Mouse (Mus musculus) liver, embryonic 13.5 days (tissue): Measurements from ENCODE around the gene Sept5. TPM values are rescaled to one million over a fixed set of nuclear protein-coding genes. Genes with fewer than 3 reads are reported as not detected.

ENCODE experiments used
- ATAC-seq: fragments of 200-750 bp; cut with Nextera tagmentation; 2 replicates; pipeline ENCODE4 v1.8.0; 2017; ENCODE audit warnings: low read depth, mild to moderate bottlenecking, moderate number of reproducible peaks, moderate library complexity
- DNase-seq: peaks from one replicate; pipeline ENCODE4 v3.0.0; 2022
- H3K27ac ChIP-seq: fragments of 300-500 bp; sonication (generic); 2 replicates; pipeline ENCODE4 v1.5.1; 2015; ENCODE audit warnings: moderate library complexity, mild to moderate bottlenecking, inconsistent platforms
- H3K27me3 ChIP-seq: fragments of 300-500 bp; sonication (generic); 2 replicates; pipeline ENCODE4 v1.6.1; 2015; ENCODE audit warnings: mild to moderate bottlenecking, inconsistent platforms
- H3K36me3 ChIP-seq: fragments of 300-500 bp; sonication (generic); 2 replicates; pipeline ENCODE4 v1.6.1; 2015; ENCODE audit warnings: mild to moderate bottlenecking, inconsistent platforms
- H3K4me1 ChIP-seq: fragments of 300-500 bp; sonication (generic); replicated peaks from 2 replicates; pipeline ENCODE4 v1.6.1; 2015; ENCODE audit warnings: inconsistent platforms
- H3K4me2 ChIP-seq: fragments of 300-500 bp; sonication (generic); 2 replicates; pipeline ENCODE4 v1.6.1; 2015; ENCODE audit warnings: inconsistent platforms, mild to moderate bottlenecking, moderate library complexity
- H3K4me3 ChIP-seq: fragments of 300-500 bp; sonication (generic); replicated peaks from 2 replicates; pipeline ENCODE4 v1.5.1; 2015; ENCODE audit warnings: mild to moderate bottlenecking, inconsistent platforms
- H3K9ac ChIP-seq: fragments of 300-500 bp; sonication (generic); 2 replicates; pipeline ENCODE4 v1.6.1; 2015; ENCODE audit warnings: mild to moderate bottlenecking, inconsistent platforms
- H3K9me3 ChIP-seq: fragments of 300-500 bp; sonication (generic); replicated peaks from 2 replicates; pipeline ENCODE4 v1.6.1; 2016; ENCODE audit warnings: inconsistent platforms
- WGBS: fragments of 180-500 bp; shearing (Covaris S2); methylation state at CpG from one replicate; pipeline ENCODE4 v1.1.7; 2015; ENCODE audit not compliant: insufficient replicate concordance; 5-methylcytosine and 5-hydroxymethylcytosine counted together
- polyA plus RNA-seq: library from polyadenylated mRNA; unstranded; fragments of >200 nt; fragmentation: Nextera tagmentation; extraction: Ambion mirVana; gene quantifications from 2 replicates; pipeline ENCODE4 v1.2.1, GENCODE M21; 2015

Sept5 gene
- polyA plus RNA-seq, 1 experiment from 2014 or later: 2.4 TPM

- peak overlapping the region; percentile 37 for H3K4me3 ChIP-seq
- H3K4me2 ChIP-seq: peak overlapping the region; percentile 49
- no peaks in the 10 kb centered on the region for H3K9me3 ChIP-seq
- under 1% methylated on average over 66 of the region's 66 CpGs for WGBS
- no peak overlapping the region for H3K9ac ChIP-seq
- peaks cover 25% of the 10 kb centered on the region for H3K4me1 ChIP-seq
- no peaks in the 10 kb centered on the region for H3K36me3 ChIP-seq
- peaks cover 96% of the 10 kb centered on the region for H3K27me3 ChIP-seq
- ATAC-seq: no peak
- no peak for DNase-seq
- no peak overlapping the region for H3K27ac ChIP-seq
Measured at GRCm38 (mm10) chr16:18581623-18582205, 48.0 kb downstream of the Sept5 start.

DNA sequence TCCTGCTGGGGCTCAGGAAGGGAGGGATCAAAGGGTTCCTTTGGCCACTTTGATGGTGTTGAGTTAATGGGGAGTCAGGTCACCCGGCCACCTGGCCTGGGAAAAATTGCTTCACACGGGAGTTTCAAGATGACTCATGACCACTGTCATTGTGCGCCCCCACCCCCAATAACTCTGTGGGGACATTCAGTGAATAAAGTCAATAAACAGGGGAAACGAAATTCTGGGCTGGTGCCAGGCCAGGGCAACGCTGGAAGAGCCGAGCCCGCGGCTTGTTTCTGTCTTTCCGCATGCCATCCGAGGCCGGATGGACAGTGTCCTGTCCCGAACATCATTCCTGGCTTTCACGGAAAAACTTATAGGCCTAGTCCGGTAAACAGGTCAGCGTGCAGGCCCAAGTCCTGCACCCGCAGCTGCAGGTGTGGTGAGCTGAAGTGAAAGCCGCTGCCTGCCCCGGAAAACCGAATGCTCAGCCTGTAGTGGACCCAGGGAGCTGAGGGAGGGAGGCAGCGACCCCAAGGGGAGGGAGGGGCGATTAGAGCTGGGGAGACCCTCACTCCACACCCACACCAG lies 48.6 kb downstream of the Sept5 start:
- DNase-seq (no peak), ATAC-seq (no peak)
- no peak overlapping the region for H3K9ac ChIP-seq
- H3K27me3 ChIP-seq: peaks cover 93% of the 10 kb centered on the region
- WGBS: 8% methylated on average over 21 of the region's 21 CpGs
- H3K4me2 ChIP-seq: peak overlapping the region; percentile 49
- H3K36me3 ChIP-seq: no peaks in the 10 kb centered on the region
- H3K27ac ChIP-seq: no peak overlapping the region
- no peaks in the 10 kb centered on the region for H3K9me3 ChIP-seq
- peak overlapping the region; percentile 37 for H3K4me3 ChIP-seq
- H3K4me1 ChIP-seq: peaks cover 20% of the 10 kb centered on the region

DNA sequence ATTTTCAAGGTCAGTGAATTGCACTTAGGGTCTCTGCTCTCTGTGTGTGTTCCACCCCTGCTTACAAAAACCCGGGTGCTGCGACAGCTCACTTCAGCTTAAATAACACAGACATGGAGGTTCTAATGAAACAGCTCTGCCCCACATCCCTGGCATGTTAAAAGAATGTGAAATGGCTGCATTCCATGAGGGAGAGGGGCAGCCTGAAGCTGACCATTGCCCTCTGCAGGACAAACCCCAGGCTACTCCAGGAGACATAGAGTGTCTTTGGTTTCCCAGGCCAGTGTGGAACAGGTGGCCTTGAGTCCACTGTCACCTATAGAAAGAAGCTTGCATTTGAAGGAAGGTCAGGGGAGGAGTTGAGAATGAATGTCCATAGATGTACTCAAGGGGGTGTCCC lies 49.4 kb downstream of the Sept5 start:
- Histone ChIP-seq H3K4me2 (no peak overlapping the region), H3K4me3 (no peak overlapping the region), H3K27ac (no peak overlapping the region), H3K27me3 (peaks cover 89% of the 10 kb centered on the region), H3K9ac (no peak overlapping the region), H3K9me3 (no peaks in the 10 kb centered on the region), H3K4me1 (peaks cover 18% of the 10 kb centered on the region), H3K36me3 (no peaks in the 10 kb centered on the region)
- 25% methylated on average over 2 of the region's 2 CpGs for WGBS
- DNase-seq: no peak
- no peak for ATAC-seq

- no peak for DNase-seq
- WGBS: 15% methylated on average over 5 of the region's 5 CpGs
- ATAC-seq: no peak
- peaks cover 72% of the 10 kb centered on the region for H3K27me3 ChIP-seq
- H3K27ac ChIP-seq: no peak overlapping the region
- H3K9me3 ChIP-seq: no peaks in the 10 kb centered on the region
- peaks cover 18% of the 10 kb centered on the region for H3K4me1 ChIP-seq
- no peak overlapping the region for H3K9ac ChIP-seq
- no peaks in the 10 kb centered on the region for H3K36me3 ChIP-seq
- no peak overlapping the region for H3K4me3 ChIP-seq
- no peak overlapping the region for H3K4me2 ChIP-seq
Measured at GRCm38 (mm10) chr16:18577599-18578160, 52.1 kb downstream of the Sept5 start.

DNA sequence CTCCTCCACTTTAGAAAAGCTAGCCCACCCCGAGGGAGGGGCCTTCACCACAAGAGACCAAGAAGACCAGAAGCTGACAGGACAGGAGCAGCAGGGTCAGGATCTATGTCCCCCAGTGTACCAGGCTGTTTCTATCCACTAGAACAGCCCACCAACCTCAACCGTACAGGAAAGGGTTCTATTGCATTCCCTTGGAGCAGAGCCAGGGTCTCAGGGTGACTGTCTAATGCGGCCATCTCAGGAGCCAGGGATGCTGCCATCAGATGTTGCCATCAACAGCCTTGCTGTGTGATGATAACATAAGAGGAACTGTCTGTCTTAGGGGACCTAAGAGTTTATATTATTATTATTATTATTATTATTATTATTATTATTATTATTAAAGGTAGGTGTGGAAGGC lies 52.7 kb downstream of the Sept5 start:
- no peaks in the 10 kb centered on the region for H3K36me3 ChIP-seq
- H3K4me3 ChIP-seq: no peak overlapping the region
- H3K9me3 ChIP-seq: no peaks in the 10 kb centered on the region
- H3K27ac ChIP-seq: no peak overlapping the region
- no peak overlapping the region for H3K4me2 ChIP-seq
- H3K27me3 ChIP-seq: peaks cover 68% of the 10 kb centered on the region
- ATAC-seq (no peak), DNase-seq (no peak)
- 40% methylated on average over 3 of the region's 3 CpGs for WGBS
- H3K4me1 ChIP-seq: peaks cover 11% of the 10 kb centered on the region
- no peak overlapping the region for H3K9ac ChIP-seq

GRCm38 (mm10) chr16:18574196-18574595 lies 55.6 kb downstream of the Sept5 start:
- Histone ChIP-seq H3K4me1 (no peaks in the 10 kb centered on the region), H3K27ac (no peak overlapping the region), H3K9me3 (no peaks in the 10 kb centered on the region), H3K36me3 (no peaks in the 10 kb centered on the region), H3K4me3 (no peak overlapping the region), H3K4me2 (no peak overlapping the region), H3K9ac (no peak overlapping the region), H3K27me3 (peaks cover 40% of the 10 kb centered on the region)
- ATAC-seq (no peak), DNase-seq (no peak)
- 62% methylated on average over 8 of the region's 8 CpGs for WGBS

Other genes starting within 250 kb of the Sept5 start
- 105 and 112 TPM in 2 replicates for gene Txnrd2, start 203.6 kb downstream of the Sept5 start, polyA plus RNA-seq
- gene Comt, start 203.1 kb downstream of the Sept5 start, polyA plus RNA-seq: 109 and 110 TPM in 2 replicates
- gene Gnb1l, start 131.2 kb downstream of the Sept5 start, polyA plus RNA-seq: 14.0 and 14.9 TPM in 2 replicates
- gene Rtl10, start 131.1 kb downstream of the Sept5 start, polyA plus RNA-seq: 1.4 and 1.9 TPM in 2 replicates
- gene Tbx1, start 39.3 kb downstream of the Sept5 start, polyA plus RNA-seq: 0.05 TPM in 1 of 2 replicates, not detected in the other
- 25.2 and 32.4 TPM in 2 replicates for gene Gp1bb, start 7.6 kb downstream of the Sept5 start, polyA plus RNA-seq
- 0.14 and 0.78 TPM in 2 replicates for gene Gm49601, start 3.5 kb downstream of the Sept5 start, polyA plus RNA-seq
- 7.8 and 8.3 TPM in 2 replicates for gene Cldn5, start 146.9 kb upstream of the Sept5 start, polyA plus RNA-seq
- gene Ufd1, start 181.8 kb upstream of the Sept5 start, polyA plus RNA-seq: 47.0 and 53.3 TPM in 2 replicates
- 46.2 and 51.5 TPM in 2 replicates for gene Cdc45, start 182.0 kb upstream of the Sept5 start, polyA plus RNA-seq
- 20.3 and 23.8 TPM in 2 replicates for gene 2510002D24Rik, start 206.6 kb upstream of the Sept5 start, polyA plus RNA-seq
- not detected in 2 replicates for gene Gm28539, start 206.6 kb upstream of the Sept5 start, polyA plus RNA-seq
- 84.7 and 88.8 TPM in 2 replicates for gene Mrpl40, start 246.9 kb upstream of the Sept5 start, polyA plus RNA-seq
- gene Hira, start 247.1 kb upstream of the Sept5 start, polyA plus RNA-seq: 7.9 and 9.1 TPM in 2 replicates